Mouse (Mus musculus): Measurements from ENCODE around the gene Sh3bgrl2. TPM values are rescaled to one million over a fixed set of nuclear protein-coding genes. Genes with fewer than 3 reads are reported as not detected.

Sh3bgrl2 gene
- polyA plus RNA-seq, 1 experiment from 2014 or later = 15.0 TPM

DNA sequence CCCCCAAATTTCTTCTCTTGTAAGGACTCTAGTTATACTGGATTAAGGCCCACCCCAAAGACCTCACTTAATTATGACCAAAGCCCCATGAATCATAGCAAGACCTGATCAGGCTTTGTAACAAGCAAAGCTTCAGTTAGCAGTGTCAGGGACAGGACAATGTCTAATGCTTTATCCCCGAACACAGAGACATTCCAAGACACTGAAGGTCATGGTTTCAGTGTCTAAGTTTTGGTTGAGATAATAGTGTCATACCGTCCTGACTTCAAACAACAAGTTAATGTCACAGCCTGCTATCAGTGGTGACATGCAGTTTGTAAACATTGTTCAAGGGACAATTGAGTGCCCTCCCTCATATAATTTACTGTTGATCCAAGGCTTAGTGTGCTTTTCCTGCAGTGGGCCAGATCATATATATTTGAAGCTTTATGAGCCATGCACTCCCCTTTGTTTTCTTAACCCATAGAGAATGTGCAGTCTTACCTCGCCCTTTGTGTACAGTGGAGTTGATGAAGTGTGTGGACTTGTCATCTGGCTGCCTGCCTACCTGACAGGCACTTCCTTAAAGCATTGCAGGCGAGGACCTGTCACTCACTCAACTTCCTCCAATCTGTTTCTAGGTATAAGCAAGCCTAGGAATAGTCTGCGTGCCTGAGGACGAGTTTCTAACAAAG is 67.9 kb downstream of the Sh3bgrl2 start:
- Histone ChIP-seq H3K4me1 (peaks cover 16% of the 10 kb centered on the region), H3K4me3 (peak overlapping the region; percentile 18; the same call in 1 of the 2 replicates), H3K4me2 (peak overlapping the region; percentile 42), H3K9ac (peak overlapping the region; percentile 34; the same call in 1 of the 2 replicates), H3K36me3 (no peaks in the 10 kb centered on the region), H3K27me3 (replicated peaks) (no peaks in the 10 kb centered on the region), H3K9me3 (no peaks in the 10 kb centered on the region), H3K27ac (replicated peaks) (peak overlapping the region; percentile 49)
- WGBS = 24% methylated on average over 6 of the region's 6 CpGs
- no peak; the same call in 1 of the 2 replicates for ATAC-seq (ENCODE audit: extremely low read depth, insufficient number of reproducible peaks, low FRiP score, low TSS enrichment)

DNA sequence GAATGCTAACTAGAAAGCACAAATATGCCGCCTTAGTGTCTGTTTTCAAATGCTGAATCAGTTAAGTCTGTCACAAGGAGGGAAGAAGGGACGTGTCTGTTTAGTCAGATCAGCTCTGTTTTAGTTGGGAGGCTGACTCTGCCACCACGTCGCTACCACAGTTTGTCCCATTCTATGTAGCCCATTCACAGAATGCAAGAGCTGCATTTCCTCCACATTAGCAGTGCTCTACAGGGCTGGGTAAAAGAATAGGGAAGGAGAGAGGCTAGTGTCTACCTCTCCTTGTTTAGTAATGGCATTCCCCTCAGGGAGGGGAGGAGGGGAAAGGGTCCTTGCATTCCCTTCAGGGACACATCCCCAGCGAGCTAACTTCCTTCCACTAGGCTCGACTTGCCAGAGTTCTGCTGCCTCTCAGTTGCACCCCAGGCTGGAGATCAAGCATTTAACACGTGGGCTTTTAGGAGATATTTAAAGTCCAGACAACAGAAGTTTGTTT is 68.5 kb downstream of the Sh3bgrl2 start:
- Histone ChIP-seq H3K27me3 (replicated peaks) (no peaks in the 10 kb centered on the region), H3K27ac (replicated peaks) (peak overlapping the region; percentile 49), H3K4me3 (peak overlapping the region; percentile 18; the same call in 1 of the 2 replicates), H3K9ac (peak overlapping the region; percentile 34; the same call in 1 of the 2 replicates), H3K9me3 (no peaks in the 10 kb centered on the region), H3K4me1 (peaks cover 16% of the 10 kb centered on the region), H3K4me2 (peak overlapping the region; percentile 42), H3K36me3 (no peaks in the 10 kb centered on the region)
- 15% methylated on average over 7 of the region's 7 CpGs for WGBS
- no peak; the same call in 1 of the 2 replicates for ATAC-seq (ENCODE audit: extremely low read depth, insufficient number of reproducible peaks, low FRiP score, low TSS enrichment)

DNA sequence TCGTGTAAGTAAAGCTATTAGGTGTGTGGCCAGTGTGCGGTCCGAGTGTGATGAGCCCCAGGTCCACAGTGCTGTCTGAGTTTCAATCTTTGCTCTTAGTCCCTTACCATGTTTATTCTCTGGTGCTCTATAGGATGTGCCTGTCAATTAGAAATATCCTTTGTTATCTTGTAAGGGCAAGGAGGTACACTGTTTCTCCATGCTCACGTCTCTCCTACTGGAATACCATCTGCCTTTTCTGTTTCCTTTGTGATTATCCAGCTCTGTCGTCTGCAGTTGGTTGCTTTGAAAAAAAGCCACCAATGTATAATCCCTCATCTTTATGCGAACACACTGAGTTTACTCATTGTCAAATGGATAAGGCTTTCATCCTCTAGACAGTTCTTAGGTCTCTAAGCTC is 75.3 kb downstream of the Sh3bgrl2 start:
- H3K4me2 ChIP-seq = no peak overlapping the region
- no peaks in the 10 kb centered on the region for H3K27me3 ChIP-seq (replicated peaks)
- H3K4me3 ChIP-seq = no peak overlapping the region
- no peak for ATAC-seq (ENCODE audit: extremely low read depth, insufficient number of reproducible peaks, low FRiP score, low TSS enrichment)
- H3K36me3 ChIP-seq = no peaks in the 10 kb centered on the region
- WGBS = 67% methylated on average over 6 of the region's 6 CpGs
- no peak overlapping the region for H3K27ac ChIP-seq (replicated peaks)
- no peaks in the 10 kb centered on the region for H3K9me3 ChIP-seq
- no peaks in the 10 kb centered on the region for H3K4me1 ChIP-seq
- no peak overlapping the region for H3K9ac ChIP-seq

DNA sequence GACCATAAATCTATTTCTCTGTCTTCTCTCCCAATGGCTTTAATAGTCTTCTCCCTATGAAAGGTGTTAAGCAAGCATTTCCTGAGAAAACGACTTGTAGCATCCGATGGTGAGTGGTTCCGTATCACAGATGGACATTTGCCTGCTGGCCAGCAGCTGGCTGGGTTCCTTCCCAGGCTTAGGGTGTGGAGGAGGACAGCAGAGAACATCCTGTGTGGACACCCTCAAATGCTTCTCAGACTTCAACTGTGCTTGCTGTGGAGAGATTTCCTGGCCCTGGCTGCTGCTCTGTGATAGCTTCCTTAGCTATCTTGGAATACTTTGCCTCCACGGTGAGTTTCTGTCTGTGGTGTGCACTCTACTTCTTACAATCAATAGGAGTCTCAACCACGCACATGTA is 76.1 kb downstream of the Sh3bgrl2 start:
- H3K4me1 ChIP-seq = peaks cover 6% of the 10 kb centered on the region
- no peak for ATAC-seq (ENCODE audit: extremely low read depth, insufficient number of reproducible peaks, low FRiP score, low TSS enrichment)
- H3K4me3 ChIP-seq = no peak overlapping the region
- H3K27me3 ChIP-seq (replicated peaks) = no peaks in the 10 kb centered on the region
- H3K36me3 ChIP-seq = no peaks in the 10 kb centered on the region
- no peak overlapping the region for H3K4me2 ChIP-seq
- no peaks in the 10 kb centered on the region for H3K9me3 ChIP-seq
- H3K9ac ChIP-seq = no peak overlapping the region
- WGBS = 61% methylated on average over 5 of the region's 5 CpGs
- H3K27ac ChIP-seq (replicated peaks) = no peak overlapping the region

DNA sequence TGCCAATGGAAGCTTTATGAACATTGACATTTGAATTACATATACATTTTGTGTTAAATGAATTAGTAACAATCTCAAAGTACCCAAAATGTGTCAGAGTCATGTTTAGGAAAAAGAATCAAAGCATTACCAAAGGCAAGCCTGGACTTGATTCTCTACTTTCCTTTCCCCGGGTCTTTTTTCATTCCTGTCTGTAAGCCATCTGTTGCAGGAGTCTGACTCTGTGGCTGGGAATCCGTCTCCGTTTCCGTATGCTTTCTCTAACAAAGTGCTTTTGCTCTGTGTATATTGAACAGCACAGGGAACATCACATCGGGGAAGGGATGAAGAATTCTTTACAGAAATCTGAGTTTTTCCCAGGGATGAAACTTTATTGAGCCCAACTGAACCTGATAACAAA is 77.0 kb downstream of the Sh3bgrl2 start:
- Histone ChIP-seq H3K4me2 (no peak overlapping the region), H3K9ac (no peak overlapping the region), H3K36me3 (no peaks in the 10 kb centered on the region), H3K27me3 (replicated peaks) (no peaks in the 10 kb centered on the region), H3K4me1 (peaks cover 9% of the 10 kb centered on the region), H3K9me3 (no peaks in the 10 kb centered on the region), H3K4me3 (no peak overlapping the region), H3K27ac (replicated peaks) (no peak overlapping the region)
- WGBS = 70% methylated on average over 5 of the region's 5 CpGs
- no peak for ATAC-seq (ENCODE audit: extremely low read depth, insufficient number of reproducible peaks, low FRiP score, low TSS enrichment)

DNA sequence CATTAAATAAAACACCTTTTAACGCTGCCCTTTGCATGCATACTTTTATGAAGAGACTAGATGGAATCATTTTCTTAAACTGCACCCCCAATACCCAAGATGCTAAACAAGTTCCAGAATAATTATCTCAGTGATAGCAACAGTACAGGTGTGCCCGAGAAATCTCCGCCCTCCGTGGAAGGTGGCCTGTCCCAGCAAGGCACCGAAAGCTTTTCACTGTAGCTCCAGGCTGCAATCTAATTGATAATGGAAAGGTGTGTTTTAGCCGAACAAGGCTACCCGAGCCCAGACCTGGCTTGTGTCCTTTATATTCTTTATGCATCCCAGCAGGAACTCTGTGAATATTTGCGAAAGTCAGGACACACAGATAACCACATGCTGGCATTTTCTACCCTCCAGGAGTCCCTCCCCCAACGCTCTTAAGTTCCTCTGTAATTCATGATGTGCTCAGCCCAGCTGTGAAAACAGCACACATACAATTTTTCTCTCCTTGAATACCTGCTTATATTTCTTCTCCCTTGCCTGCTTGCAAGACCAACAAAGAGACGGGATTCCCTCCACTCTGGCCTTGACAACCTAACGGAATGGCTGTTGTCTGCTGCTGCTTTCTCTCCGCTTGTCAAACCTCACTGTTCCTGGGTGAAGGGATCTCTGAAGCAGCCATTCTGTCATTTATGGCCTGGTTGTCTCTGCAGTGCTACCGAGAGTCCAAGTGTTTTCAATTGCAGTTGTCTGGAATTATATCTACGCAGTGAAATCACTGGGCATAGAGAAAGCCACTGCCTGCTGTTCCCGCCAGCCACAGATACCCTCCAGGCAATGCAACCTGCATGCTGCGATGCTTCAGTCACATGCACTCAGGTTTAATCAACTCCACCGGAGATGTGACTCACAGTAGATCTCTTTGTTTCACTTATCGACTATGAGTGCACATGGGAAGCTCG is 80.8 kb downstream of the Sh3bgrl2 start:
- H3K36me3 ChIP-seq = no peaks in the 10 kb centered on the region
- no peaks in the 10 kb centered on the region for H3K27me3 ChIP-seq (replicated peaks)
- WGBS = 29% methylated on average over 19 of the region's 19 CpGs
- peak overlapping the region; percentile 46 for H3K4me2 ChIP-seq
- H3K4me3 ChIP-seq = no peak overlapping the region
- H3K4me1 ChIP-seq = peaks cover 9% of the 10 kb centered on the region
- no peak overlapping the region for H3K27ac ChIP-seq (replicated peaks)
- no peaks in the 10 kb centered on the region for H3K9me3 ChIP-seq
- no peak for ATAC-seq (ENCODE audit: extremely low read depth, insufficient number of reproducible peaks, low FRiP score, low TSS enrichment)
- peak overlapping the region; percentile 48; the same call in 1 of the 2 replicates for H3K9ac ChIP-seq

DNA sequence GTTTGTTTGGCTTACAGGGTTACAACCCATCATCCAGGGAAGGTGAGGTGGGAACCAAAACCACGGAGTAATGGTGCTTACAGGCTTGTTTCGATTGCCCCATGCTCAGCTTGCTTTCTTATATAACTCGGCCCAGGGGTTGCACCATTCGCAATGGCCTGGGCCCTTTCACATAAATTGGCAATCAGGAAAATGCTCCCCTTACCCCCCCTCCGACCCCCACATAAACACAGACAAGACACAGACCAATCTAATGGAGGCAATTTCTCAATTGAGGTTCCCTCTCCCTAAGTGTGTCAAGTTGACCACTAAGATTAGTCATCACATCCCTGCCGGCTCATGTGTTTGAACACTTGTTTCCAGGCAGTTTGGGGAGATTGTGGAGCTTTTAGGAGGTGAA is 82.2 kb downstream of the Sh3bgrl2 start:
- Histone ChIP-seq H3K9me3 (no peaks in the 10 kb centered on the region), H3K36me3 (no peaks in the 10 kb centered on the region), H3K27ac (replicated peaks) (no peak overlapping the region), H3K27me3 (replicated peaks) (no peaks in the 10 kb centered on the region), H3K4me2 (no peak overlapping the region), H3K4me3 (no peak overlapping the region), H3K9ac (no peak overlapping the region), H3K4me1 (peaks cover 13% of the 10 kb centered on the region)
- WGBS = 70% methylated on average over 6 of the region's 6 CpGs
- no peak for ATAC-seq (ENCODE audit: extremely low read depth, insufficient number of reproducible peaks, low FRiP score, low TSS enrichment)

DNA sequence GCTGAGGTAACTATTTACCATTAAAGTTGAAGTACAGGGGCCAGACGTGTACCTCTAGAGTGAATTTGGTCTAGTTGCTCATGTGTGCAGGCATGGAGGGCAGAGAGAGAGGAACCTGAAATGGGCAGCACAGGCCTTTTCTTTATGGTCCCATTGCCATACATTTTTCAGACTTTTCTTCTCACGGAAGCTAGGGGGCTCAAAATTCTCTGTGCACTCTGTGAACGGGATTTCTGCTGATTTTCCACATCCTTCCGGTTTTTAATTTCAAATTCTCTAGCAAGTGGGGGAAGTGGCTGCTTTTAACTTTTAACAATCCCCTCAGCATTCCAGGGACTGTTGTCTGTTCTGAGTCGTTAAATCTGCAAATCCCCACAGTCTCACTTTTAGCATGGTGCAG is 83.8 kb downstream of the Sh3bgrl2 start:
- Histone ChIP-seq H3K27me3 (replicated peaks) (no peaks in the 10 kb centered on the region), H3K36me3 (no peaks in the 10 kb centered on the region), H3K4me1 (peaks cover 17% of the 10 kb centered on the region), H3K4me2 (no peak overlapping the region), H3K9me3 (no peaks in the 10 kb centered on the region), H3K4me3 (no peak overlapping the region), H3K27ac (replicated peaks) (no peak overlapping the region), H3K9ac (no peak overlapping the region)
- ATAC-seq (ENCODE audit: extremely low read depth, insufficient number of reproducible peaks, low FRiP score, low TSS enrichment) = no peak
- WGBS = 56% methylated on average over 5 of the region's 5 CpGs

DNA sequence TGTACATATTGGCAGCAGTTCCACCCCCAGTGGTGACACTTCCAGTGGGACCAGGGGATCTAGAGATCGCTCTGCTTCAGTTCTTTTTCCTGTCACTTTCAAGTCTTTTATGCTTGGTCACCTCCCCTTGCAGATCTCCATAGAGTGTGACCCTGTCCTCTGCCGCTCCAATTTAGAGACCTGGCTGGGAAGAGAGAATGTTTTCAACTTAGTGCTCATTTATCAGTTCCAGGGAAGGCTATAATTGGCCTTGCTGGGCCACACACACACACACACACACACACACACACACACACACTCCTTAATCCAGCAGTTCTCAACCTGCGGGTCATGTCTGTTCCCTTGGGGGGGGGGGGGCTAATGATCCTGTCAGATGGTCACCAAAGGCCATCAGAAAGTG is 86.6 kb downstream of the Sh3bgrl2 start:
- 36% methylated on average over 3 of the region's 3 CpGs for WGBS
- no peaks in the 10 kb centered on the region for H3K36me3 ChIP-seq
- H3K27ac ChIP-seq (replicated peaks) = no peak overlapping the region
- H3K4me1 ChIP-seq = 0 out of 2 replicates have a peak, but pooled peaks cover 8% of the 10 kb centered on the region
- H3K4me2 ChIP-seq = no peak overlapping the region
- no peak for ATAC-seq (ENCODE audit: extremely low read depth, insufficient number of reproducible peaks, low FRiP score, low TSS enrichment)
- no peaks in the 10 kb centered on the region for H3K27me3 ChIP-seq (replicated peaks)
- H3K9ac ChIP-seq = no peak overlapping the region
- no peaks in the 10 kb centered on the region for H3K9me3 ChIP-seq
- H3K4me3 ChIP-seq = no peak overlapping the region

DNA sequence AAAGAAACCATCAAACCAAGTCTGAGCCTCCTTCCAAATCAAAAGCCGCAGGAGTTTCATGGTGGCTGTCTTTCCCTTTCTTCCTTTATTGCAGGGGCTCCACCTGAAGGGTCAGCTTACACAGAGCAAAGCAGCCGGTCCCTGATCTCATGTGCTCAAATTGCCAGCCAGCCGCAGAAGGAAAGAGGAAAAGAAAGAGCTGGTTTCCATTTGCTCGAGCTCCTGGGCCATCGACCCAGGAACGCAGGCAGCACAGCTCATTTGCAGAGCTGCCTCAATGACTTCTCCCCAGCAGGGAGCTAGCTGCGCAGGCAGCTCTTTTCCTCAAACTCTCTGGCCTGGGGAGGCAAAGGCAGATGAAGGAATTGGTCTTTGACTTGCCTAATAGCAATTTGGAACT is 87.9 kb downstream of the Sh3bgrl2 start:
- Histone ChIP-seq H3K9ac (no peak overlapping the region), H3K4me3 (no peak overlapping the region), H3K27me3 (replicated peaks) (no peaks in the 10 kb centered on the region), H3K36me3 (no peaks in the 10 kb centered on the region), H3K4me1 (0 out of 2 replicates have a peak, but pooled peaks cover 8% of the 10 kb centered on the region), H3K4me2 (no peak overlapping the region), H3K9me3 (no peaks in the 10 kb centered on the region), H3K27ac (replicated peaks) (no peak overlapping the region)
- 24% methylated on average over 7 of the region's 7 CpGs for WGBS
- no peak for ATAC-seq (ENCODE audit: extremely low read depth, insufficient number of reproducible peaks, low FRiP score, low TSS enrichment)

DNA sequence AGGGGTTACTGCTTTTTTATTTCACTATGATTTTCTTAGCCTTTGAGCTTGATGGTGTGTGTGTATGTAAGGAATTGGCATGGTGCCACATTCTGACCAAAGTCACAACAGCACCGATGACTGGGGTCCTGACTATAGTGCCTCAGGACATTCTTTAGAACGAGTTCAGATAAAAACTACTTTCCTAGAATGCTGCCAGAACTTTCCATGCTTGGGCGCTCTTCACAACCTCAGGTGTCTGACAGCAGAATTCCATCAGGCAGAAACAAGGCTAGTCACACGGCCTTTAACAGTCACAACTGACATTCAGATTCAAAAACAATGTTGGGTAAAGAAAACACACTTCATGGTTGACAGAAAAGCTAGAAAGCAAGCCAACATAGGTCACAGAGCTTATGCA is 95.0 kb downstream of the Sh3bgrl2 start:
- Histone ChIP-seq H3K9ac (no peak overlapping the region), H3K4me3 (no peak overlapping the region), H3K4me2 (no peak overlapping the region), H3K27me3 (replicated peaks) (no peaks in the 10 kb centered on the region), H3K27ac (replicated peaks) (peak overlapping the region; percentile 36), H3K4me1 (peaks cover 15% of the 10 kb centered on the region), H3K9me3 (no peaks in the 10 kb centered on the region), H3K36me3 (no peaks in the 10 kb centered on the region)
- ATAC-seq (ENCODE audit: extremely low read depth, insufficient number of reproducible peaks, low FRiP score, low TSS enrichment) = no peak
- 22% methylated on average over 4 of the region's 4 CpGs for WGBS
